Mouse (Mus musculus) ES-CJ7 (cell line): ENCODE measurements around the gene Itgb1bp1.

Source experiments
- DNase-seq: peaks from one replicate; pipeline ENCODE4 v3.0.0; 2011; ENCODE audit warnings: low read depth, low spot score

Itgb1bp1 gene

GRCm38 (mm10) chr12:21201485-21202269 is 84.4 kb downstream of the Itgb1bp1 start:
- no peak for DNase-seq

GRCm38 (mm10) chr12:21200613-21201012 is 85.5 kb downstream of the Itgb1bp1 start:
- DNase-seq, result no peak

- DNase-seq, result no peak
These were observed 89.7 kb downstream of the Itgb1bp1 start for GRCm38 (mm10) chr12:21196420-21196819.

DNA sequence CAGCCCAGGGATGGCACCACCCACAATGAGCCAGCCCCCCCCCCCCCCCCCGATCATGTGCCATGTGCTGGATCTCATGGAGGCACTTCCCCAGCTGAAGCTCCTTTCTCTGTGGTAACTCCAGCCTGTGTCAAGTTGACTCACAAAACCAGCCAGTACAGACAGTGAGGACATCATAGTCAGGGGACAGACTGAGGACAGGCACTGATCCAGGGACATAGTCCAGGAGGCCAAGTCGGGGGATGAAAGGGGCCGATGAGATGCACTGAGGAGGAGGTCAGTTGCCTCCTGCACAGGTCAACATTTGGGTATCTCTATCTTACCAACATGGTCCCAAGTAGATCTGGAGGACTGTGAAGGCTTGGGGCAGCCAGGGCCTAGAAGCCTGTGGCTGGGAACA is 90.6 kb downstream of the Itgb1bp1 start:
- DNase-seq, result no peak

DNA sequence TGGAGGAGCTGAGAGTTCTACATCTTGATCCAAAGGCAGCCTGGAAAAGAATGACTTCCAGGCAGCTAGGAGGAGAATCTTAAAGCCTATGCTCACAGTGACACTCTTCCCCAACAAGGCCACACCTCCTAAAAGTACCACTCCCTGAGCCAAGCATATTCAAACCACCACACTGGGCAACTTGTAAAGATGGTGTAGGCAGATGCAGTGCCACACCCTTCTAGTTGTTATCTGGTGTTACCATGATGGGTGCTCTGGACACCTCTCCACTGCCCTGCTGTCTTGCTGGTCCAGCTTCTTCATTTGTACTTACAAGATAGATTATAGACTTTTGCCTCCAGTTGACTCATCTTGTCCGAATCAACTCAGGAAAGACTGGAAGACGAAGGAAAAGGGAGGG is 94.5 kb downstream of the Itgb1bp1 start:
- DNase-seq, result no peak
